Mouse (Mus musculus): ENCODE measurements around the gene Ifngr2. TPM values are rescaled to one million over a fixed set of nuclear protein-coding genes. Genes with fewer than 3 reads are reported as not detected.

Gene Ifngr2
- polyA plus RNA-seq, 2 experiments, result 23.0 to 45.4 TPM

DNA sequence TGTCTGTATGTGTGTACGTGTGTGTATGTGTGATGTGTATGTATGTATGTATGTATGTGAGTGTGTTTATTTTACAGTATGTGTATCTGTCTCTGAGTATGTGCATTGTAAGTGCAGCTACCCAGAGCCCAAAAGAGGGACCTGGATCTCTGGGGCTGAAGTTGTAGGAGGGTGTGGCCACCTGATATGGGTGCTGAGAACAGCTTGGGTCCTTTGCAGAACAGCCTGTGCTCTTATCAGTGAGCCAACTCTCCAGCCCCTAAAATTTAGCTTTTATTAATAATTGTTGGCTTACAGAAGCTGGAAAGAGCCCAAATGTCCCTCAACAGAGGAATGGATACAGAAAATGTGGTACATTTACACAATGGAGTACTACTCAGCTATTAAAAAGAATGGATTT is 3.3 kb upstream of the Ifngr2 start:
- no peak for TF ChIP-seq POLR2A (IDR thresholded peaks at IDR 0.05; ENCODE audit: borderline replicate concordance, extremely low read depth, insufficient read depth, insufficient read length)
- Histone ChIP-seq H3K4me1 (ENCODE audit: control insufficient read depth, insufficient read depth, low read length) (peaks cover 13% of the 10 kb centered on the region), H3K4me3 (replicated peaks; ENCODE audit: low read length) (no peak overlapping the region), H3K9me3 (ENCODE audit: control insufficient read depth, low read length) (no peaks in the 10 kb centered on the region), H3K9ac (ENCODE audit: low read depth, low read length, severe bottlenecking) (no peak overlapping the region), H3K4me2 (replicated peaks; ENCODE audit: low read depth, low read length, severe bottlenecking) (no peak overlapping the region), H3K36me3 (ENCODE audit: control insufficient read depth, insufficient read depth, low read length) (no peaks in the 10 kb centered on the region), H3K27ac (replicated peaks; ENCODE audit: low read depth, low read length) (no peak overlapping the region), H3K27me3 (ENCODE audit: control insufficient read depth, insufficient read depth, low read length) (no peaks in the 10 kb centered on the region)
- DNase-seq (ENCODE audit: low spot score) (no peak), ATAC-seq (ENCODE audit: low FRiP score, low read depth) (no peak)
- 87% methylated on average over 1 of the region's 1 CpGs for WGBS

DNA sequence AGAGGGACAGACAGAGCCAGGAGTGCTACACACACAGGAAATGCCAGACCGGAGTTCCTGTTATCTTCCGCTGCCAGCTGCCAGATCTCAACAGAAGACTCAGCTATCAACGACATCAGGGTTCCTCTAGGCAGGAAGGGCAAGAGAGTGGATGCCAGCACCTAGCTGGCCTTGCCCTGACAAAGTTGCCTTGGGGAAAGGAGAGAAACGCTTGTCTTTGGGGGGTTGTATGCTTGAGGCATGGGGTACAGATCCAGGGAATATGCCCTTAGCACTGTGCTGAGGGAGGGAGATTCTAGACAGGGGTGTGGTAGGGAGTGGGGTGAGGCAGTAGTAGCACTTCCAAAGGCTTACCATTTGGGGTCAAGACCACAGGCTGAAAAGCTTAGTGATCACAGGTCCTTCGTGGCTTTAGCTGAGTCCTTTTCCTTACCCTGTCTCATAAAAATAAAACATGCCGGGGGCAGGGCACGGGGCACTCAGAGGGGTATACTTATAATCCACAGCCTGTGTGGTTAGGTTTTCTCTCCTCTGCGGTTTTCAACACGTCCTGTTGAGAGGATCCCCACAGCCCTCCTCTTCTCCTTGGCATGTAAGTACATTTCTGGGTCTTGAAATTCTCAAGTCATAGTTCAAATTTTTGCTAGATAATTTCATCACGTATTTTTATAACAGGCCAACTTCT is 1.1 kb upstream of the Ifngr2 start:
- Histone ChIP-seq H3K4me2 (replicated peaks; ENCODE audit: low read depth, low read length, severe bottlenecking) (no peak overlapping the region), H3K9ac (ENCODE audit: low read depth, low read length, severe bottlenecking) (no peak overlapping the region), H3K27ac (replicated peaks; ENCODE audit: low read depth, low read length) (no peak overlapping the region), H3K4me1 (ENCODE audit: control insufficient read depth, insufficient read depth, low read length) (peaks cover 14% of the 10 kb centered on the region), H3K27me3 (ENCODE audit: control insufficient read depth, insufficient read depth, low read length) (no peaks in the 10 kb centered on the region), H3K36me3 (ENCODE audit: control insufficient read depth, insufficient read depth, low read length) (0 out of 2 replicates have a peak, but pooled peaks cover 3% of the 10 kb centered on the region), H3K9me3 (ENCODE audit: control insufficient read depth, low read length) (no peaks in the 10 kb centered on the region), H3K4me3 (replicated peaks; ENCODE audit: low read length) (no peak overlapping the region)
- WGBS, result 55% methylated on average over 10 of the region's 10 CpGs
- TF ChIP-seq POLR2A (IDR thresholded peaks at IDR 0.05; ENCODE audit: borderline replicate concordance, extremely low read depth, insufficient read depth, insufficient read length), result no peak
- ATAC-seq (ENCODE audit: low FRiP score, low read depth) (no peak), DNase-seq (ENCODE audit: low spot score) (no peak)

DNA sequence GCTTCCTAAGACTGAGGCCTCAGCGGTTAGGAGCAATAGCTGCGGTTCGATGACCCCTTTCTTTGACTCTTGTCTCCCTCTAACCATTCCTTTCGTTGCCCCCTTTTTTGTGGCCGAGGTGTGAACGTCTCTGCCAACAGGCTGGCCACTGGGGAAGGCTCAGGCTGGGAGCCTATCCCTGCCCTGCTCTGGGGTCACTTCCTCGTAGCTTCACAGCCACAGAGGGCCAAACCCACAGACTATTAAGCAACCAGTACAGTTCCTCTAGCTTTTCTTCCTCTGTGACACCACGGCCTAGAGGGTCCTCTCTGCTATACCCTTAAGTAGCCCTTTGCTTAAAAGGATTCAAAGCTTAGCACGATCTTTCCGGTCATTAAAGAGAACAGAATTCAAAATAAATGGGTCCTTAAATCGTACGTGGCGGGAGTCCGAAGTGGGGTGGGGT is 459 bp upstream of the Ifngr2 start:
- H3K27me3 ChIP-seq (ENCODE audit: control insufficient read depth, insufficient read depth, low read length), result no peaks in the 10 kb centered on the region
- H3K36me3 ChIP-seq (ENCODE audit: control insufficient read depth, insufficient read depth, low read length), result 0 out of 2 replicates have a peak, but pooled peaks cover 3% of the 10 kb centered on the region
- peaks cover 14% of the 10 kb centered on the region for H3K4me1 ChIP-seq (ENCODE audit: control insufficient read depth, insufficient read depth, low read length)
- ATAC-seq (ENCODE audit: low FRiP score, low read depth), result peak; percentile 50; the same call in 1 of the 2 replicates
- WGBS, result 16% methylated on average over 14 of the region's 14 CpGs
- peak overlapping the region; percentile 89 for H3K4me3 ChIP-seq (replicated peaks; ENCODE audit: low read length)
- peak overlapping the region; percentile 91 for H3K9ac ChIP-seq (ENCODE audit: low read depth, low read length, severe bottlenecking)
- no peak for TF ChIP-seq POLR2A (IDR thresholded peaks at IDR 0.05; ENCODE audit: borderline replicate concordance, extremely low read depth, insufficient read depth, insufficient read length)
- no peaks in the 10 kb centered on the region for H3K9me3 ChIP-seq (ENCODE audit: control insufficient read depth, low read length)
- no peak for DNase-seq (ENCODE audit: low spot score)
- H3K4me2 ChIP-seq (replicated peaks; ENCODE audit: low read depth, low read length, severe bottlenecking), result peak overlapping the region; percentile 58
- H3K27ac ChIP-seq (replicated peaks; ENCODE audit: low read depth, low read length), result no peak overlapping the region

DNA sequence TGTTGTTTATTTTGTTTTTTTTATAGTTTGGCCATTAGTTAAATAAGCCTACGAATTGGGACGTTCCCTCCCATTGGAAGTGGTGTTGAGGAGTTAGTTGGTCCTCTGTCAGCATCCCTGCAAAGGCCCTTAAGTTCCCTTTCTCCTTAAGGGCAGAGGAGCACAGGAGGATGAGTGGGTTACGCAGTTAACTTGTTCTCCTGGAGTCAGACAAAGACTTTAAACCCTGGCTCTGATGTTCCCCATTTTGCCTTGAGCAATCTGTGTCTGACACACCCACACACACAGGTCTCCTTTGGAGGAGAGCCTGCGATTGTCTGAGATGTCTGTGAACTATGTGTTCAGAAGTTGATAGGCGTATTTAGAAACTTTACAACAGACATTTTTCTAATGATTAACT is 1.1 kb downstream of the Ifngr2 start:
- 29% methylated on average over 5 of the region's 5 CpGs for WGBS
- TF ChIP-seq POLR2A (IDR thresholded peaks at IDR 0.05; ENCODE audit: borderline replicate concordance, extremely low read depth, insufficient read depth, insufficient read length), result no peak
- Histone ChIP-seq H3K4me1 (ENCODE audit: control insufficient read depth, insufficient read depth, low read length) (peaks cover 14% of the 10 kb centered on the region), H3K27me3 (ENCODE audit: control insufficient read depth, insufficient read depth, low read length) (no peaks in the 10 kb centered on the region), H3K4me3 (replicated peaks; ENCODE audit: low read length) (peak overlapping the region; percentile 89), H3K4me2 (replicated peaks; ENCODE audit: low read depth, low read length, severe bottlenecking) (peak overlapping the region; percentile 58), H3K9me3 (ENCODE audit: control insufficient read depth, low read length) (no peaks in the 10 kb centered on the region), H3K9ac (ENCODE audit: low read depth, low read length, severe bottlenecking) (peak overlapping the region; percentile 91), H3K27ac (replicated peaks; ENCODE audit: low read depth, low read length) (no peak overlapping the region), H3K36me3 (ENCODE audit: control insufficient read depth, insufficient read depth, low read length) (0 out of 2 replicates have a peak, but pooled peaks cover 3% of the 10 kb centered on the region)
- DNase-seq (ENCODE audit: low spot score), result no peak
- no peak for ATAC-seq (ENCODE audit: low FRiP score, low read depth)

DNA sequence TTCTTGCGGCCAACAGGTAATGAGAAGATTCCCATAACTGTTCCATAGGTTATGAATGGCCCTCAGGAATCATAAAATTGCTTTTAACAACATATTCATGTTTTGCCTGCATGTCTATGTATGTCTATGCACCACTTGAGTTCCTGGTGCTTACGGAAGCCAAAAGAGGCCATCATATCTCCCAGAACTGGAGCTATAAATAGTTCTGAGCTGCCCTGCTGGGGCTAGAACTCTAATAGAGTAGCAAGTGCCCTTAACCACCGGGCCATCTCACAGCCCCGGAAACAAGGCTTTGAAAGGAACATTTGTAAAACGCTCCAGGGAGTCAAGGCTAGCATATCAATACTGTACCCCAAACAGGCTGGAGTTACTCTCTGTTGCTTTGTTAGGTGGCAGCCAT is 1.7 kb downstream of the Ifngr2 start:
- no peak for TF ChIP-seq POLR2A (IDR thresholded peaks at IDR 0.05; ENCODE audit: borderline replicate concordance, extremely low read depth, insufficient read depth, insufficient read length)
- Histone ChIP-seq H3K9me3 (ENCODE audit: control insufficient read depth, low read length) (no peaks in the 10 kb centered on the region), H3K4me2 (replicated peaks; ENCODE audit: low read depth, low read length, severe bottlenecking) (peak overlapping the region; percentile 58), H3K4me1 (ENCODE audit: control insufficient read depth, insufficient read depth, low read length) (peaks cover 18% of the 10 kb centered on the region), H3K27me3 (ENCODE audit: control insufficient read depth, insufficient read depth, low read length) (no peaks in the 10 kb centered on the region), H3K27ac (replicated peaks; ENCODE audit: low read depth, low read length) (no peak overlapping the region), H3K36me3 (ENCODE audit: control insufficient read depth, insufficient read depth, low read length) (0 out of 2 replicates have a peak, but pooled peaks cover 3% of the 10 kb centered on the region), H3K4me3 (replicated peaks; ENCODE audit: low read length) (0 out of 2 replicates have a peak overlapping the region, but pooled peaks have one; percentile 89), H3K9ac (ENCODE audit: low read depth, low read length, severe bottlenecking) (no peak overlapping the region)
- 31% methylated on average over 5 of the region's 5 CpGs for WGBS
- no peak for DNase-seq (ENCODE audit: low spot score)
- ATAC-seq (ENCODE audit: low FRiP score, low read depth), result no peak

Data from limb, embryonic 14.5 days (tissue).